Mouse (Mus musculus) frontal cortex, adult 2 months (tissue): Measurements from ENCODE around the gene Pgm2l1. TPM values are rescaled to one million over a fixed set of nuclear protein-coding genes. Genes with fewer than 3 reads are reported as not detected.

ENCODE experiments used
- DNase-seq, 2 experiments: peaks; one replicate each; pipeline ENCODE4 v3.0.0; 2022; ENCODE audit warnings: low spot score in 1 of 2; ENCODE audit errors: extremely low spot score in 1 of 2
- polyA plus RNA-seq: library from polyadenylated mRNA; depleted of rRNA; stranded (reverse); fragments of >200 nt; gene quantifications from 2 replicates; pipeline ENCODE4 v1.2.3, GENCODE M21; 2012

Gene Pgm2l1
- polyA plus RNA-seq, 1 experiment, result 70.8 TPM

DNA sequence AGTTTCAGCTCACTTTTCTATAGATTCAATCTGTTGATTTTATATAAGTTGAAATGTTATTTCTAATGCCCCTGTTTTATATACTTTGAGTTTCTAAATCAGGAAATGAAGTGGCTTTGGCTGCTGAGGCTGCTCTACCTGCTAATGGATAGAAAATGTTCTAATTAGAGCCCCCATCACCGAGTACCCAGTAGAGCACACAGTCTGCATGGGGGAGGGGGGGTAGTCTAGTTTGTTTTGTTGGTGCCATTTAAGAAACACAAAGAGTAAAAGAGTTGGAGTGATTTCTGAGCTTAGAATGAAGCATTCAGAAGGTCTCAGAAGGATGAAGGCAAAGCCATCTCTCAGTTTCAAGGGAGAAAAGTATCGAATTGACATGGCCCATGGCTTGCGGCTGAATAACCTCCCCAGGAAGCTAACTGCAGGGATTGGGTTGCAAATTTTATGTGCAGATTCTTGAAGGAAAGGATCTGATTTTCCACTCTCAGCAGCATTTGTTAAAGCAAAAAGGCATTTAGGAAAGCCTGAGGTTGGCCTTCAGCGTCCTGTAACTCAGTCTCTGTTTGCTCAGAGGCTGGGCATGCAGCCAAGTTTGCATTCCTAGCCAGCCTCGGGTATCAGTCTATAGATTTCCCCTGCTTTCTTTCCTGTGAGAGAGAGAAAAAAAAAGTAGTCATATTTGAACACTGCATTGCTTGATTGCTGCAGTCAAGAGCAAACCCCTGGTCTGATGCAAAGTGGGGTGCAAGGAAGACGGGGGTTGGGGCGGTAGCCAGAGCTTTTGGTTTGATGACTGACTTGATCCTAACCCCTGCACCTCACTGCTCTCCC lies 60.8 kb downstream of the Pgm2l1 start:
- no peak for DNase-seq

DNA sequence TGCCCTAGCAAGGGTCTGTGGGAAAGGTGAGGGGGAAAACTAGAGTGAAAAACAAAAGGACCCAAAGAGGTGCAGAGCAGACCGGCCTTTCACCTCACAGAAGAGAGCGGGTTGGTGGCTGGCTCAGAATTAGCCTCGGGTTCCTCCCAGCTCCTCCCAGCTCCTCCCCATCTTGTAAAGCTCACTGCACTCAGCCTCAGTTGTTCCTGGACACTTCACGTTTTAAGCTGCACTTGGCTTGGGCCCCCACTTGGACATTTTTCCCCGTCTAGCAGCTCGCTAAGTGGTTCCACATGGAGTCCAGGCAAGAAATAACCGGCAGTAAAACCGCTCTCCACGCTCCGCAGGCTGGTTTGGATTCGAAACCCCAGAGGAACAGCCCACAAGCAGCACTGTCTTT lies 61.4 kb downstream of the Pgm2l1 start:
- no peak for DNase-seq

- DNase-seq, result no peak
Observed at GRCm38 (mm10) chr7:100293546-100293945, 66.4 kb downstream of the Pgm2l1 start.

DNA sequence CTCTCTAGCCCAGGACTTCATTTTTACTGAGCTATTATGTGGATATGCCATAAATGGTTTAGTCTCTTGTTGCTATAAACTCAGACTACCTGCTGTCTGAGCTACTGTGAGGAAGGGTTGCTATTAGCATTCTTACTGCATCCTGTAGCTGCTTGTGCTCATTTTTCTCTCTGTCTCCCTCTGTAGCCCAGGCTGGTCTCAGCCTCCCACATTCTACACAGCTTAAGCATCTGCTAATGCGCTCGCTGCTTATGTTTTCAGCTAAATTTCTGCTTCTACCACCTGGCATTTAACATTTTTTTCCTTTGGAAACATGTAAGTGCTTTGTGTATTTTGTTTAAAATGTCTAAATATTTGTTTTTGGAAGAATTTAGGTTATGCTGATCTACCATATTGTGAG lies 68.6 kb downstream of the Pgm2l1 start:
- DNase-seq, result peak in 1 of 2 experiments; percentile 46

- DNase-seq, result no peak
Observed at GRCm38 (mm10) chr7:100296699-100297098, 69.5 kb downstream of the Pgm2l1 start.

DNA sequence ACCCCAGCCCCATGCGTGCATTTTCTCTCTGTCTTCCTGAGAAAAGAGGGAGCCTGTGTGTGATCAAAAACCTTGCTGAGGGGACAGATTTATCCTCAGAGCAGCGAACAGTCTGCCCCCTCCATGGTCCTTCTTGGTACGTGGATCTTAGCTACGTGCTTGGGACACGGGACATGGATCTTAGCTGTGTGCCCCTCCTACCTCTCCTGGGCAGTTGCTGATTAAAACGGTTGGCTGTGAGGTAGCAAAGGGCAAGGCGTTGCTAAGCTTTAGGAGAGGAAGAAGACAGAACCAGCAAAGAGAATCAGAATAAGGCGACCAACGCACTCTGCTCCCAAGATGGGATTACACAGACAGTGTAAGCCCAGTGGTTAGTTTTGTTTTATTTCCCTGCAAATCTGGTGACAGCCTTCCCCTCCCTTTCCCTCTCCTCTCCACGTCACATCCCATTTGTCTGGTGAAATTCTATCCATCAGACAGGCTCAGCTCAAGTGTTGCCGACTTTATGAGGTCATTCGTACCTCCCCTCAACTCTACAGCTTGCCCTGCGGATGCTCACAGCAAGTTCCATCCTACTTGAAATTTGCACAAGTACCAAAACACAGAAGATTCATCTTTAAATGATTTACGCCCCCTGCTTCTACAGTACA lies 71.8 kb downstream of the Pgm2l1 start:
- no peak for DNase-seq

DNA sequence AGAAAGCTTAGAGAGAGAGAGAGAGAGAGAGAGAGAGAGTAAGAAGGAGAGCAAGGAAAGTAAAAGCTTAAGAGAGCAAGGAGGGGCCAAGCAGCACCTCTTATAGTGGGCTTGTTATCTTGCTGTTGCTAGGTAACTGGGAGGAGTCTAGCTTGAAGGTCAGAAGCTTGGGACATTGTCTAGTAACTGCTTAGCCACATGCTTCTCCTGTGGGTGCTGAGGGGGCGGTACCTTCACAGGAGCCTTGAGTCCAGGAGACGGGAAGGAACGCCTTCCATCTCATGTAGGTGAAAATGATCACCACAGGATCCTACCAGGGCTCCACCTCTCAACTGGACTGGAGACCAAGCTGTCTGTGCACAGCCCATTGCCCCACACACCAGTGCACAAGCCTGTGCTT lies 74.2 kb downstream of the Pgm2l1 start:
- DNase-seq, result no peak

DNA sequence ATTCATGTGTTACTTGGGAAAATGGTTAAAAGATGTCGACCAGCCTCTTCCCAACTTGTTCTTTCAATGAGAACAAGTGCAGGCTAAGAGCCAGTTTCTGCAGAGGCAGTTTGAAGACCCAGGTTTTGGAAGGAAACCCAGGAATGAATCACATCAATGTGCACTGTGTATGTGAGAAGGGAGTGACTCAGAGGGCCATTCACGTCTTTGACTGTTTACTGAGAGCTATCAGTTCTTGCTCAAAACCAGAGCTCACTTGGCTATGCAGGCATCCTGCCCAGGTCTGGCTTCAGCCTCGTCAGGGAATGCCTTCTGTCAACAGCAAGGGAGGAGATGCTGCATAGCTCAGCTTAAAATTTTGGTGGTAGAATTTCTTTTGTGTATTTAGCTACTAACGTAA lies 75.1 kb downstream of the Pgm2l1 start:
- peak; percentile 71 to 83 for DNase-seq

GRCm38 (mm10) chr7:100305894-100306293 lies 78.7 kb downstream of the Pgm2l1 start:
- no peak for DNase-seq

GRCm38 (mm10) chr7:100307872-100308653 lies 80.9 kb downstream of the Pgm2l1 start:
- peak; percentile 40 to 81 for DNase-seq

GRCm38 (mm10) chr7:100309216-100309615 lies 82.0 kb downstream of the Pgm2l1 start:
- no peak for DNase-seq

GRCm38 (mm10) chr7:100309679-100310078 lies 82.5 kb downstream of the Pgm2l1 start:
- DNase-seq, result no peak

GRCm38 (mm10) chr7:100310290-100310689 lies 83.1 kb downstream of the Pgm2l1 start:
- DNase-seq, result no peak

DNA sequence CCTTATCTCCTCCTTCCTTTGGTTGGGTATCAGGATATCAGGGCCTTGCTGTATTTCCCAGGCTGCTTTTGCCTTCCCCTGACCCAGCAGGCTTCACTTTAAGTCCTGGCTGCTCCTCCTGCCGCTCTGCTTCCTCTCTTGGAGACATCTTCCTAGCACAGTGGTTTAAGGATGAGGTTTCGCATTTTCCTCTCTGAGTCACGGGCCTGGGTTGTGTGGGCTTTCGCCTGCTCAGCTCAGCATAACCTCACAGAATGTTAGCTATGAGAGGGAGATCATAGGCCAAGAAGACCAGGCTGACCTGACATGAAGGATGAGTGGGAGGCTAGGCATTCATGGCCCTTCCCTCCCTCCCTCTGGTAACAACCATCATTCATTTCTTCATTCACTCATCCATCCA lies 85.5 kb downstream of the Pgm2l1 start:
- DNase-seq, result no peak

DNA sequence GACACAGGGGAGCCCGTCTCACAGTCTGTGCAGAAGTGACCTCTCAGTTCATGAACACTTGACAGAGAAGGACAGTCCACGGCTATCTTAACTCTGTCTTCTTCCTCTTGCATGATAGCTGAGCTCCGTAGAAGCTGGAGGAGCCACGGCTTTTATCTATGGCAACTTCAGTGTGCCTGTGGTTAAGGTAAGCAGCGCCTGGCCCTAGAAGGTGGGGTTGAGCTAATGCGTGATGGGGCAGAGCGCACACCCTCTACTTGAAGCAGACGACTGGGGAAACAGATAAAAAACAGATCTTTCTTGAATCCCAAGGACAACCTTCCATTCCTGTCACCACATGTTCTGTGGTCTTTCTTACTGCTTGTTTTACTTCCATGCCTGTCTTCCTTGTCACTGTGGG lies 89.7 kb downstream of the Pgm2l1 start:
- no peak for DNase-seq

GRCm38 (mm10) chr7:100317534-100317933 lies 90.3 kb downstream of the Pgm2l1 start:
- DNase-seq, result no peak

GRCm38 (mm10) chr7:100323721-100324120 lies 96.5 kb downstream of the Pgm2l1 start:
- no peak for DNase-seq

GRCm38 (mm10) chr7:100325482-100325881 lies 98.3 kb downstream of the Pgm2l1 start:
- DNase-seq, result peak in 1 of 2 experiments; percentile 75

GRCm38 (mm10) chr7:100327514-100327913 lies 100.3 kb downstream of the Pgm2l1 start:
- no peak for DNase-seq
